Mouse (Mus musculus): ENCODE results near the gene Exog. TPM values are rescaled to one million over a fixed set of nuclear protein-coding genes. Genes with fewer than 3 reads are reported as not detected.

Gene Exog
- total RNA-seq, 2 experiments from 2014 or later, result 4.1 to 4.9 TPM

DNA sequence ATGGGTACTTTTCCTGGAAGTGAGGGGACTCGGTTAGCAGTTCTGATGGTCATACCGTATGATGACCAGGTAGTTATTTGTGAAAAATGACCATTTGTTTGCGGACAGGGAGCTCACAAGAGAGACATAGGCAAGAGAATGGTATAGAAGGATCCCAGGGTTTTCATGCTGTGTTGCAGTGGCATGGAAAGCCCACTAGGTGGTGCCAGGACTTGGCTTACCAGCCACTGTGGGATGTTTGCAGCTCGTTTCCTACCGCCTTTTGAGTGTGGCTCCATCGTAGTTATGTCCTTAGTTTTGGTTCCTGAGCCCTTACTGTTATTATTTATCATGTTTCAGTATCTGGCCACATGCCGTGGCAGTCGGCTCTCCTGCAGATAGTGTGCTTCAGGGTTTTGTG lies 15.7 kb downstream of the Exog start:
- peak; percentile 74 for DNase-seq

DNA sequence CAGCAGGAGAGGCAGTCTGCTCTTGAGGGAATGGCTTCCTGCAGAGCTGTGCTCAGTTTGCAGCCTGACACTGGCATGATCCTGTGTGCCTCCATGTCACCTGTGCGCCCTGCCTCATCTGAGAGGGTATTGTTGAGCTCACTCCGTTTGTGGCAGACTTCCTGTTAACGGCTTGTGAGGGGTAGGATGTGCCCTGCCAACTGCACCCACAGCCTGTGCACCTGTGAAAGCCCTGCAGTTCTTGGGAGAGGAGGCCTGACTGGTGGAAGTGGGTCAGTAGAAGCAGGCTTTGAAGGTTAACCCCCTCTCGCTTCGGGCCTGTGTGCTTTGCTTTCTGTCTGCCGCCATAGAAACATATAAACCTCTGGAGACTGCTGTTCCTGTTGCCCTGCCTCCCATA lies 20.3 kb downstream of the Exog start:
- DNase-seq, result no peak

DNA sequence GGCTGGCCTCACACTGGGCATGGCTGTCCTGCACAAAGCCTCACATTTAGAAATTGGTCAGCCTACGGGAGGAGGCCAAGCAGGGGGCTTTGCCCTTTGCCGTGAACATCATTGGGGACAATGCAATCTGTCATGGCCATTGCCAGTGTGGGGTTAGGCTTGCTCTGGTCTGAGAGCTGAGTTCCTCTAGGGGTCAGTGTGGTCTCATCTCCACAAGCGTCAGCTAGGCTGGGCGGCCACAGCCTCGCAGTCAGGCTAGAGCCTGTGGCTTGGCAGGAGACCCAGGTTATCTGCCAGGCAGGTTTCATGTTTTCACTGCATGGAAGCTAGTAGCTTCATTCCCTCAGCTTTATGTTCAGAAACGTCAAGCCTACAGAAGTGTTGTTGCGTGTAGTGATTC lies 20.9 kb downstream of the Exog start:
- peak; percentile 60 for DNase-seq

DNA sequence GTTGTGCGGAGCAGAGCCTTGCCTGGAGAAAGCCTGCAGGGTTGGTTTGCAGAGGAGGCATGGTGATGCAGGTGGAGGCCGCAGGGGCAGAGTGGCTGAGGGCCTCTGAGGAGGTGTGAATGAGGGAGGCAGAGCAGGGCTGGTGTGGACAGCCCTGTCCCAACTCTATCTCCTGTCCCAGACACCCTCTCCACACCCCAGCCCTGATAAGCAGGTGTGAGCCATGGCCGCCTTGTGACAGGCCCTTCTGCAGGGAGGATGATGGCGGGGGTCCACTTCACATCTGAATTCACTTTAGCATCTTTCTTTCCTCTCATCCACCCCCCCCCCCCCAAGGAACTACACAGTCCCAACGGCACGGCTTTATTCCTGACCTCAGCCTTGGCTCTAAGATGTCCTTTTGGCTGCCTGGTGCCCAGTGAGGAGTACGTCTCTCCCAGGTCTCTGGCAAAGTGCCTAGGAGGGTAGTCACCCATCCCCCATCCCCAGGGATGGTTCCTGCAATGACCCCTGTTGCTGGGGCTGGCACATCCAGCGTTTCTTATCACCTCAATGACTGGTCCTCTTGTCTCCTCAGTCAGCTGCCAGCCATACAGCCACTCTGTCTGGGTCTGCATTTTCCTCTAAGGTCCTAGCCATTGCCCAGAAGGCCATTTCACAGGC lies 25.1 kb downstream of the Exog start:
- DNase-seq, result peak; percentile 26

DNA sequence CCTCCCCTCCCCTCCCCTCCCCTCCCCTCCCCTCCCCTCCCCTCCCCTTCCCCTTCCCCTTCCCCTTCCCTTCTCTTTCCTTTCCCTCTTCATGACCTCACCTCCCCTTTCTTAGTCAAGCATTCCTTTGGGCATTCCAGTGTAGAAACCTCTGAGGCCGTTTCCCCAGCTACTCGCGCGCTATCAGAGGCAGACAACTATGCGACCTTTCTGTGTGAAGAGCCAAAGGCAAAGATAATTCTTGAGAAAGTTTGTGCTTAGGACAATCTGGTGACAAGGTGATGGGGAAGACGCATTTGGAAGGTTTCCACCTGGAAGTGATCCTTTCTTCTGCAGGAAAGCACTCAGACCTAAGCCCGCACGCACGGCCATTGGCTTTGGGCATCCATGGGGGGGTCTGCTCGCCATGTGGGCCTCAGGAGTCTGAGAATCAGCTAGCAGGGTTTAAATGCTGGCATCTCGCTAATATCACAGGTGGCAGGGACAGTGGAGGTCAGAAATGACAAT lies 27.7 kb downstream of the Exog start:
- DNase-seq, result no peak

DNA sequence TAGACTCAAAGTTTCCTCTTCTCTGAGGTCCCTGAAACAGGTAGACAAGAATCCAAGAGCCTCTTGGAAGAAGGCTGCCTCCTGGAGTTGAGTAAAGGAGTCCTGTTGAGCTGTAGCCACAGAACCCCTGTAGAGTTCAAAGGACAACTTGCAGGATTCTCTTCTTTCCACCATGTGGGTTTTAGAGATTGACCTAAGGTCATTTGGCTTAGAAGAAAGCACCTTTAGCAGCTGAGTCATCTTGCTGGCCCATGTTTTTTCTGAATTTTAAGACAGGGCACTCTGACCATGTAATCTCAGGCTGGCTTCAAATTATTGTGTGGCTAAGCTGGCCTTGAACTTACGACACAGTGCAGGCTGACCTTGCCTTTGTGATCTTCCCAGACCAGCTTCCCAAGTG lies 28.3 kb downstream of the Exog start:
- no peak for DNase-seq

DNA sequence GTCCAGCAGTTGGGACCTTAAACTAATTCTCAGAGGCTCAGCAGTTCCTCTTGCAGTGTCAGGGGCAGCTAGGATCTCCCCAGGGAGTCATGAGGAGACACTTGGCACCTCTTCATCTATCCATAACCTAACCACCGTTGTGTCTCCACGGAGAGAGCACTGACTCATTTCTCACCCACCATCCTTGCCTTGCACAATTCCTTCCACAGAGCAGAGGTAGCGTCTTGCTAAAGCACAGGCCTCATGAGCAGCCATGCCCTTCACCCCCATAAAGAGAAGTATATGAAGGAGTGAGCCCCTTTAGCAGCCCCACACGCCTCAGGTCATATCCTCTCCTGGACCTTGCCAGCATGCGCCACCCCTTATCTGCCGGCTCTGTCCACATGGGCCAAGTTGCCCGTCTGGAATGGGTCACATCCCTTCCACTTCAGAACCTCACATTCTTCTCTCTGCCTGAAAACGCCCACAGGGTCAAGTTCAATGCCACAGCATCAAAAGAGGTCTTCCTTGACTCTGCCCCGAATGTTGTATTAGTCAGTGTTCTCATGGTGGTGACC lies 28.9 kb downstream of the Exog start:
- no peak for DNase-seq

DNA sequence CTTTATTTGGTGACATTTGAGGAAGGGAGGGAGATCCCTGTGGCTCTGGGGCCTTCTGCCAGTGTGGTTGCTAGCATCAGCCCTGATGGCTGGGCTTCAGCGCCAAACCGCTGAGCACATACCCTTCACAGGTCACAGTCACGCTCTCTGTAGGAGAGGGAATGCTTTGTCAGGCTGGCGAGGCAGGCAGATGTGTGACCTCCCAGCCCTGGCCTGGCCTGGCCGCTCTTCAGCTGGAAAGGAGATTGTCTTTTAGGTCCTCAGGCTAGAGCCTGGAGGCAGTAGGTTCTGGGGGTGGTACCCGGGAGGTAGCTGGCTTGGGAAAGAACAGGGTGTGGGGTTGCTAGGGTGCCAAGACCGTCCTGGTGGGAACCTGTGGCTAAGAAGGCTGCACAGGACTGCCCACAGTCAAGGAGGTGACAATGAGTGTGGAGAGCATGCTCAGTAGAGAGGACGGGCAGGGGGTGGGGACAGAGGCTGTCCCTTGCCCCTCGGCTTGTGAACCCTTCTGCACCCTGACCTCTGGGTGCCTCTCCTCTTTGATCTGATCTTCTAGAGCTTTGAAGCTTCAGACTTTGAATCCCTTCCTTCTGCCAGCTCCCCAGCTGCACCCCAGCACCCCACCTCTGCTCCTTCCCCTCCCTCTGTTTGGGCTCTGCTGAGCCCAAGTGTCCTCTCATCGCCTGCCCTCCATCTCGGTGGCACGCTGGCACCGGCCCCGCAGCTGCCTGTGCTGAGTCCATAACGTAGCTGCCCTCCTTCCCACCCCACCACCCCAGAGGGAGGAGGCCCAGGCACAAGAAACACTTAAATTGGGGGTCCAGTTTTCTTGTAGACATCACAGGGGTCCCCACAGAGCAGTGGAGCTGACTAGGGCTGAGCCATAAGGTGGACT lies 30.2 kb downstream of the Exog start:
- no peak for DNase-seq

DNA sequence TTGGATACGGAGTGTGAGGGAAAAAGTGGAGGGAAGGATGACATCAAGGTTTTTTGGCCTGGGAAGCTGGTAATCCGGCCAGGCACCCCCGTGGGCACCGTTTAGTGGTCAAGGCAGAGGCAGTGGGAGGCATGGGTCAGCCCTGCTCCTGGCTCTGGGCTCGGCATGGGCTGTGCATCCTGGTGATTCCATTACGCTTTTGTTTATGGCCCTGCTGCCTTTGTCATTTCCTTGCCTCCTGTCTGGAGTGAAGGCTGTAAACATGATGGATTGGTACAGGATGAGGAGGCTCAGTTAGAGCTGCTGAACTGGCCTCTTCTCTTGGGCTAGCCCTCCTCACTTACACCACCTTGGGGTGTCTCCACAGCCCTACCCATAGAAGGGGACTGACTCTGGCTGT lies 33.0 kb downstream of the Exog start:
- DNase-seq, result peak; percentile 16

DNA sequence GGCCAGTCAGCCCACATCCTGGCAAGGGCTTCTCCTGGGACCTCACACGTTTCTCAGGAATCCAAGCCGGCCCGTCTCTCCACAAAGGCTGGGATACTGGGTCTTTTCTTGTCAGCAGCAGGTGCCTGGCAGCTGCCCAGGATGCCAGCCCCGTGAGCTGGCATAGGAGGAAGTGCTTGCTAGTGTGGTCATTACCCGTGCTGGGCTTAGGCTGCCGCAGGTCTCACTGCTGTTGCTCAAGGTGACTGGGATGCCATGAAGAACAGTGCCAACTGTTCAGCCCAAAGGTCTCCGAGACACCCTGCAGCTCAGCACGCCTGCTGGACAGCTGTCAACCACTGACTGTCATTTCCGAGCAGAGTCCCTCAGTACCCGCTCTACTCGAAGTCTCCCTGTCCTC lies 33.6 kb downstream of the Exog start:
- no peak for DNase-seq

DNA sequence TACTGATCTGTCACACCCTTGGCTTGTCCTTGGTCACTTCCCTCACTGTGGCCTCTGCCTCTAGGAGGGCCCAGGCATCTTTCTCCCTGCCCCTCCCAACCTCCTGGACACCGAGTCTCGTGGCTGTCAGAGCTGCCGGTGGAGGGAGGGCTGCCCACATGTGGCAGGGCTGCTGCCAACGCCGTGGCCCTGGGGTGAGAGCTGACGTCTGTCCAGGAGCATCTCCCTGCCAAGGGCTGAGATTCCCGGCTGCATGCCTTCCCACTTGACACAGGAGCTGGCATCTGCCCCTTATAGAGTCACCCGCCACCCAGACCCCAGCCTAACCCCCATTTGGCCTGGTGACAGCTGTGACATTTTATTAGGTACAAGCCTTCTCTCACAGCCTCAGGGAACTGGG lies 34.6 kb downstream of the Exog start:
- peak; percentile 81 for DNase-seq

DNA sequence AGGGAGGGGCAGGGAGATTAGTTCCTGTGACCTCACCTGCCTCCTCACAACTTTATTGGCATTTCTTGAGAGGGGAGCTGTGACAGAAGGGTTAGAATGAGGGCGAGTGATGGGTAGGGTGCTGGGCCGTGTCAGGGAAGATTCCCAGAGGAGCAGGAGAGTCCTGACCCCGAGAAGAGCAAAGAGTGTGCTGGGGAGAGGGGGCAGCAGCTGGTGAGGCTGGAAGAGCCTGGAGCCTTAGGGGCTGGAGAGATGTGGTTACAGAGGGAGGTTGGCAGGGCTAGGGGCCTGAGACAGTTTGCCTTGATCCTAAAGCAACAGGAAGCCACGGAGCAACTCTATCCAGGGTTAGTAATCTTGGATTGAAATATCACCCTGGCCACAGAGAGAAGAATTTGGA lies 36.9 kb downstream of the Exog start:
- DNase-seq, result no peak

DNA sequence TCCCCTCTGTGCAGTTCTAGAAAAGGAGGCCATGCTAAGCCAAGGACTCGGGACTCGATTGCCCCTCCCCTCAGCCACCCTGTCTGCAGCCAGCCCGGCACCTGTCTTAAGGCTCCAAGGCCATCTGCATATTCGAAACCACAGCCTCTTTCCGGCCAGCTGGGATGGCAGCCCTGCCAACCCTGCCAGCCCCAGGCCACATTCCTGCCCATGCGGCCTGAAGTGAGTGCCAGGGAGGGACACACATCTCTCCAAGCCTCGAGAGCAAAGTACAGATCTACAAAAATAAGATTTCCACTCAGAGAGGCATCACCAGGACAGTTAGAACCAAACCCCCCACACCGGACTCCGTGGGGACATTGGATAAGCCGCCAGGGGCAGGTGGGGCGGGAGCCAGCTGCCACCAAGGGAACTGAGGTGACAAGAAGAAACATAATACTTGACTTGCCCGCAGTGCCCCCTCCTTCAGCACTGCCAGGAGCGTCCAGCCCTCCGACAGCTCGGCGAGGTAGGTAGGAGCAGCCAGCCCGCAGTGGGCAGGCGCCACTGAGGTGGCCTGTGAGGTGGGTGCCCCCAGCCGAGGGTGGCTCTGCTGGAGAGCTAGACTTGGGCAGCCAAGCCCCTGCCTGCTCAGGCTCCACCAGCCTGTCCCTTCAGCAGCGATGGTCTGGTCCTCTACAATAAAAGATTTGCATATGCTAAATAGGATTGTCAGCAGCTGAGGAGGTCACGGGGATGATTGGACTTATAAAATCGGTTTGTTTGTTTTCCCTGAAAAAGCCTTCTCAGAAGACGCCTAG lies 39.0 kb downstream of the Exog start:
- peak; percentile 33 for DNase-seq

DNA sequence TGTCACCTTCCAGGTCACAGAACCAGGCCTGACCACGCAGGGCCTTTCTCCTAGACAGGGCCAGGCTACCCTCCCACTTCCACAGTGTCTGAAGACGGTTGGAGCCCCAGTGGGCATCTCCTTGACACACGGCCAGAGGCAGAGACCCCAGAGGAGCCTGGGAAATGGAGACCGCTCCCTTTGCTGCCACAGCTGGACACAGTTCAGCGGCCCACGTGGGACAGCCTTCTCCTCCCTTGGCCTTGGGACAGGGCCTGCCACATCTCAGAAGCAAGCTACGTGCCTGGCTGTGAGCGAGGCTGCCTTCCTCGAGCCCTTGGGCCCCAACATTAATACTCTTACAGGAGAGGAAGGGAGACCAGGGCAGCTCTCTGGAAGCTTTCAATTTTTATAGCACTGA lies 39.7 kb downstream of the Exog start:
- DNase-seq, result peak; percentile 25

DNA sequence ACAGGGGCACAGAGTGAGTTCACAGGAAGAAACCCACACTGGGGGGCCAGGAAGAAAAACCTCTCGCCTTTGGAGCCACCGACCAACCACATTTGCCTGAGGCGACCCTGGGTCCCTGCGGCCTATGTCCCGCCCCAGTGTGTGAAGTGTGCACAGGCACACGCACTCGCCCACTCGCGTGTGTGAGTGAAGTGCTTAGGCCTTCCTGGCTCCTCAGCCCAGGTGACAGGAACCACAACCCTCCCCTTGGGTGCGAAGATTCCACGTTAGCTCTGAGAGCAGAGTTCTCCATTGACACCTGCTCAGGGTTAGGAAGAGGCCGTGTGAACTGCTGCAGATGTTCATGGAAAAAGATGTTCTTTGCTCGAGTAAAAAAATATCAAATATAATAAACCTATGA lies 40.1 kb downstream of the Exog start:
- DNase-seq, result no peak

DNA sequence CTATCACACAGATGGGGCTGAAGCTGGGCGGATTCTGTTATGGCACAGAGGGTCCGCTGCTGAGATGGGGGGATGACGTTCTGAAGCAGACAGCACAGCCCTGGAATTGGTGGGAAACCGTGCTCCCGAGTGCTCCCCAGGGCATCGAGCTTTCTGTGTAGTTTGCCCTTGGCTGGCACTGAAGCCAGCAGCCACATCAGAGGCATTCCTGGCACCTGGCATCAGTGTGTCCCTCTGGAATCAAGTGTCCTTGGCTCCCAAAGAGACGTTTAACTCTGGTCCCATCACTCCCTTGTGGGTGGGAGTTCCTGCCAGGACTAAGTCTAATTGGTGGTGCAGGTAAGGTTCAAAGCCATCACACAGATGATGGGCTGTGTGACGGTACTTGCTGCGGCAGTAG lies 51.6 kb downstream of the Exog start:
- DNase-seq, result peak; percentile 19

DNA sequence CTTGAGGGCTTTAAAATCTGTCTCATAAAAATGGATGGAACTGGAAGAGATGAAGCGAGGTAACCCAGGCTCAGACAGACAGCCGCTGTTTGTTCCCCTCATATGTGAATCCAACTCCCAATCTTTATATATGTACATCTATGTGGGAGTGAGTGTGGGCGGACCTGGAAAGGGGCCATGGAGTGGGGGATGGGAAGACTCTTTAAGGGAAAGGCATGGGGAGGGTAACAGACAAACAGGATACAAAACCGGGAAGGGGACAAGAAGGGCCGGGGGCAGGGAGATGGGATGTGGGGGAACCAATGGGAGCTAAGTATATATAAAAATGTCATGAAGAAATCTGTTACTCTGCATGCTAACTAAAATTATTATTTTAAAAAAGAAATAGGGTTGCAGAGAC lies 52.2 kb downstream of the Exog start:
- DNase-seq, result no peak

DNA sequence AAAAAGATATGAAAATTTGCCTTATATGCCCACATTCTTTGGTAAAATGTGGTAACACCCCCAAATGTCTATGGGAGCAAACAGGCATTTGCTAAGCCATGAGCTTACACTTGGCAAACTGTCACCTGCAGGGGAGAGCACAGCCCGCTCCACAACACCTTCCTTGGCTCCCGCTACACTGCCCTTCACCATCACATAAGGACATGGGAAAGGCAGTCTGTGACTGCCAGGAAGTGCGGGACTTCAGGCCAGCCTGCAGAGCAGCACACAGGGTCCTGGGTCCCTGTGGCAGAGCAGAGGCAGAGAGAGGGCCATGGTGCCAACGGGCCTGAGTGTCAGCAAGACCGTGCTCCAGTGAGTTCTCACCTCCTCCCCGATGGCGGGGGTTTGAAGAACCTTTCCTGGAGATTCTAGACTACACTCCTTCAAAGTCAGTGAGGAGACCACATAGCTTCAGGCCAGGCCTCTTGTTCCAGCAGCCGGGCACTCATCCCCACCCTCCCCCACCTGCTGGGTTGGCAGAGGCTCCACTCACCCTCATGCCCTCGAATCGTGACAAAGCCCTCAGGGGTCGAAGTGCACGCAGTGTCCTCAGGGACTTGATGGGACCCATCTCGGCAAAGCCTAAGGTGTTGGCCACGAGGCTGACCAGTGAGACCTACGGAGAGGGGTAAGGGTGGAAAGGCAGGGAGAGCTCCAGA lies 53.0 kb downstream of the Exog start:
- DNase-seq, result no peak

DNA sequence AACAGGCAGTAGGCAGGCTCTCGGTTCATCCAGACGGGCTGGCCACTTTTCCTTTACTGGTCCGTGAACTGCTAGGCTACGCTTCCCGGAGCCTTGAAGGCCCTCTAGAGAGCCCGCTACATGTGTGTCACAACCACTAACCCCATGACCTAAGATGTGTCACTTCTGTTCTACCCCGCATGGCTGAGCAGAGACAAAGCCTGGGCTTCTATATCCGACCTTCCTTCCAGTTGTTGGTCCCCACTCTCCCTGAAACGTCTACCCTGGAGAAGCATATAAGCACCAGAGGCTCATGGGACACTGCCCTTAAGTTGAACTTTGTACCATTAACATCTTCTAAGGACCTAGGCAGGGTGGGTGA lies 53.5 kb downstream of the Exog start:
- DNase-seq, result no peak

DNA sequence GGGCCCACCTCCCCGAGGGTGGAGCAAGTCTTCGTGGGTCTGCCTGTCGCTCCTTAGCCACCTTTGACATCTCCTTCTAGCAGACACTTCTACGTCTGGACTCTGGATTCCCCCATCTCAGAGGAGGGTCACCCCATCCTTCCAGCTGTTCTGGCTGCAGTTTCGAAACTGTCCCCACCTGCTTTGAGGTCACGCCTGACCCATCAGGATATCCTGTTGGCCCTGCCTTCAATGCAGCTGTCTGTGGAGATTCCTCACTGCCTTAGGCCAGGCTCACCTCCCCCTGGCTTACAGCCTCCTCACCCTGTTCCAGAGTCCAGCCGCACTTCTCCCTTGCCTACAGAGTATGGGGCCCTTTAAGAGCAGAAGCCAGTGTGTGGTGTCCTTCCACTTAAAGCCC lies 54.1 kb downstream of the Exog start:
- DNase-seq, result no peak

DNA sequence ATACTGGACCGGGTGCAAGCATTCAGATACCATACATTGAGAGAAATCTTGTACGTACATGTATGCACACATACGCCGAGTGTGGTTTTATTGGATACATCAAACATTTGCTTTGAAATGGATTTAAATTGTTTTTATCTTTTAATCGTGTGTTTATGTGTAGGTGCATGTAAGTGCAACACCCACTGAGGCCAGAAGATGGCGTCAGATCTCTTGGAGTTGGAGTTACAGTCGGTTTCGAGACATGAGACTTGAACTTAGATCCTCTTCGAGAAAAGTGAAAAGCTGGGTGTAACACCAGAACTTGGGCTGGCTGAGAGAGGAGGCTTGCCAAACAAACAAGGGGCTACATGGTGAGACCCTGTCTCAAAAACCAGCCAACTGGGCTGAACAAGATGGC lies 58.9 kb downstream of the Exog start:
- DNase-seq, result no peak
